Mouse (Mus musculus) testis, adult 2 months (tissue): ENCODE measurements around the gene Ugt1a7c.

Experiments
- CTCF ChIP-seq: fragments of 200-500 bp; IDR thresholded peaks from 2 replicates; pipeline ENCODE4 v1.5.1; 2012; ENCODE audit warnings: low read depth, mild to moderate bottlenecking, inconsistent platforms, low read length, moderate library complexity; ENCODE audit not compliant: control insufficient read depth, insufficient read depth, insufficient replicate concordance
- POLR2A ChIP-seq: fragments of 200-500 bp; IDR thresholded peaks from 2 replicates; pipeline ENCODE4 v1.6.1; 2012; ENCODE audit warnings: low read depth, mild to moderate bottlenecking, inconsistent platforms, low read length, moderate library complexity; ENCODE audit not compliant: control insufficient read depth

- TF ChIP-seq POLR2A: no peak
- no peak for TF ChIP-seq CTCF
Measured at GRCm38 (mm10) chr1:88165711-88166110, 70.8 kb downstream of the Ugt1a7c start, which contains the start of gene Ugt1a5.
